Mouse (Mus musculus) lung, postnatal 0 days (tissue): ENCODE measurements at regions not wholly inside any gene's neighbourhood (a gene's known extent, or its start where the extent isn't known, plus 50 kb on each side); places are given as distances from the start of the nearest gene placed in this dataset.

ENCODE experiments used
- CTCF ChIP-seq: IDR thresholded peaks from 2 replicates; pipeline ENCODE4 v1.5.1; 2016; ENCODE audit warnings: antibody characterized with exemption, mild to moderate bottlenecking
- EP300 ChIP-seq: IDR thresholded peaks from 2 replicates; pipeline ENCODE4 v1.6.1; 2016; ENCODE audit warnings: antibody characterized with exemption, mild to moderate bottlenecking, control low read depth

GRCm38 (mm10) chr3:58320812-58321211 lies 93.7 kb upstream of the Tsc22d2 start:
- TF ChIP-seq CTCF (no peak), EP300 (no peak)
